Mouse (Mus musculus) adrenal gland, postnatal 14 days (tissue): ENCODE results near the gene Krt71. TPM values are rescaled to one million over a fixed set of nuclear protein-coding genes. Genes with fewer than 3 reads are reported as not detected.
A peak's percentile ranks its signal among the peaks of the same experiment; 100 is the strongest.
"Not testable (repeated sequence)": the region's sequence is repeated elsewhere in the genome, so short reads cannot be mapped to it uniquely, and the experiment has no call there.

Experiments
- DNase-seq: peaks from one replicate; pipeline ENCODE4 v3.0.0; 2021; ENCODE audit warnings: mixed read lengths
- long read RNA-seq, 2 experiments: library from polyadenylated mRNA; stranded (forward); transcript quantifications; one replicate each; pipeline ENCODE4 v2.0.0; 2021
- total RNA-seq: library from RNA; stranded (reverse); gene quantifications from 2 replicates; pipeline ENCODE4 v1.2.3, GENCODE M21; 2021

Gene Krt71
- total RNA-seq, result not detected in 2 replicates
- long read RNA-seq, experiment 1, result 0 reads
- long read RNA-seq, experiment 2, result 0 reads

- no peak for DNase-seq
Measured at GRCm38 (mm10) chr15:101742711-101743110, at the start of gene Krt71. Krt71 (minus strand) TSS chr15:101743109.

GRCm38 (mm10) chr15:101790867-101791266 is 48.0 kb upstream of the Krt71 start:
- no peak for DNase-seq

GRCm38 (mm10) chr15:101786360-101786759 is 43.5 kb upstream of the Krt71 start, which contains the start of gene Krt72:
Krt72 (minus strand) TSS chr15:101786460.
- no peak for DNase-seq

GRCm38 (mm10) chr15:101773420-101773819 is 30.5 kb upstream of the Krt71 start:
- no peak for DNase-seq

GRCm38 (mm10) chr15:101772711-101773081 is 29.8 kb upstream of the Krt71 start:
- DNase-seq, result peak; percentile 88

GRCm38 (mm10) chr15:101772080-101772710 is 29.3 kb upstream of the Krt71 start:
- DNase-seq, result peak; percentile 48

GRCm38 (mm10) chr15:101770226-101770625 is 27.3 kb upstream of the Krt71 start:
- no peak for DNase-seq

- DNase-seq, result no peak
Measured at GRCm38 (mm10) chr15:101737786-101738185, 5.1 kb downstream of the Krt71 start.

GRCm38 (mm10) chr15:101730653-101731052 is 12.3 kb downstream of the Krt71 start:
- no peak for DNase-seq

GRCm38 (mm10) chr15:101724686-101725085 is 18.2 kb downstream of the Krt71 start:
- DNase-seq, result no peak

GRCm38 (mm10) chr15:101715831-101716230 is 27.1 kb downstream of the Krt71 start:
- no peak for DNase-seq

- DNase-seq, result no peak
Measured at GRCm38 (mm10) chr15:101714356-101714755, 28.6 kb downstream of the Krt71 start.

- no peak for DNase-seq
Measured at GRCm38 (mm10) chr15:101713731-101714130, 29.2 kb downstream of the Krt71 start.

- DNase-seq, result no peak
Measured at GRCm38 (mm10) chr15:101712720-101713119, 30.2 kb downstream of the Krt71 start, which contains the start of gene Krt5. Krt5 (minus strand) TSS chr15:101712898.

GRCm38 (mm10) chr15:101708683-101709082 is 34.2 kb downstream of the Krt71 start:
- no peak for DNase-seq

GRCm38 (mm10) chr15:101707454-101707853 is 35.5 kb downstream of the Krt71 start:
- no peak for DNase-seq

GRCm38 (mm10) chr15:101704066-101704465 is 38.8 kb downstream of the Krt71 start:
- DNase-seq, result no peak

GRCm38 (mm10) chr15:101702380-101702779 is 40.5 kb downstream of the Krt71 start:
- no peak for DNase-seq

- DNase-seq, result no peak
Measured at GRCm38 (mm10) chr15:101699866-101700265, 43.0 kb downstream of the Krt71 start.

GRCm38 (mm10) chr15:101699192-101699591 is 43.7 kb downstream of the Krt71 start:
- no peak for DNase-seq

- no peak for DNase-seq
Measured at GRCm38 (mm10) chr15:101697326-101698188, 45.4 kb downstream of the Krt71 start.

GRCm38 (mm10) chr15:101694207-101694606 is 48.7 kb downstream of the Krt71 start, which contains the start of gene Krt6a:
Krt6a (minus strand) TSS chr15:101694307.
- DNase-seq, result no peak

- not testable (repeated sequence) for DNase-seq
Measured at GRCm38 (mm10) chr15:101690460-101690859, 52.4 kb downstream of the Krt71 start.
